Mouse (Mus musculus): ENCODE results near the gene Ttc7b. TPM values are rescaled to one million over a fixed set of nuclear protein-coding genes. Genes with fewer than 3 reads are reported as not detected.

The Ttc7b gene
- polyA plus RNA-seq, 1 experiment from 2014 or later = 21.3 TPM

DNA sequence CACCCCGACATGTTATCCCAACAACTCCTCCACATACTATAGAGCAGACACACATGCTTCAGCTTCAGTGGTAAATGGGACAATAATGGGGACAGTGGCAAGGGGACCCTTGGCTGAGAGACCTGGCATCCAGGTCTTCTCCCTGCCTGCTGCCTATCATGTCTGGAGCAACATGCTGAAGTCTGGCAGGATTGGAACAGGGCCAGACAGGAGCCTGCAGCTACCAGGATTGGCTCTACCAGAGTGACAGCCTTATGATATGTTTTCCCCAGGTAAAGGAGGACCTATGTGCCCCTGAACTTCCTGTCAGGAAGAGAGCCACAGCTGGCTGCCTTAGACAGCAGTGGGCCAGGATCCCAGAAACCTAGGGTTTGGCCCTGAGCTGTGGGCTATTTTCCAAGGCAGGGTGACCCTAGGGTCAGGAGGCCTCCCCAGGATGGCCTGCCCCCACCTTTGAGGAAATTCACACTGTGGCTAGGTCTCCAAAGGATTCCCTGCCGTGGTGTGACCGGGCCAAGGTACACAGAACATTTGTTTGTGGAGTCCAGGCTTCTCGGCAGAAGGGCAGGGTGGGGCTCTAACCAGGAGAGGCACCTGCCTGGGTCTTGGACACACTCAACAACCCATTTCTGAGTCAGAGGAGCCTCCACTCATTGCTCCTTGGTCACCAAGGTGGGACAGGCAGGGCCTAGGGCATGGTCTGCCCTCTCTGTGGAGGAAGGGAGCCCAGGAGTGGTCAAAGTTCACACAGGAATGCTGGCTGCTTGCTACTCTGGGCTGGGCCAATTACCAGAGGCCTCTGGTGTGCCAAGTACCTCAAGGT lies 239.4 kb downstream of the Ttc7b start:
- ChIA-PET CTCF (interaction anchor here (0.7 kb wide), 1 partner anchor 71 kb away, joined by 3 read pairs; no protein-coding TSS in a partner anchor), POLR2A (no interaction called here)
- in situ Hi-C loops (cut with MboI; ENCODE audit: low pct_unique_long_range_greater_than_20kb) = no loop called here
- DNase-seq (ENCODE audit: low read depth, low spot score) (no peak), ATAC-seq (no peak)
- TF ChIP-seq CTCF (IDR thresholded peaks at IDR 0.05) = no peak
- no peaks in the 10 kb centered on the region for H3K27me3 ChIP-seq

DNA sequence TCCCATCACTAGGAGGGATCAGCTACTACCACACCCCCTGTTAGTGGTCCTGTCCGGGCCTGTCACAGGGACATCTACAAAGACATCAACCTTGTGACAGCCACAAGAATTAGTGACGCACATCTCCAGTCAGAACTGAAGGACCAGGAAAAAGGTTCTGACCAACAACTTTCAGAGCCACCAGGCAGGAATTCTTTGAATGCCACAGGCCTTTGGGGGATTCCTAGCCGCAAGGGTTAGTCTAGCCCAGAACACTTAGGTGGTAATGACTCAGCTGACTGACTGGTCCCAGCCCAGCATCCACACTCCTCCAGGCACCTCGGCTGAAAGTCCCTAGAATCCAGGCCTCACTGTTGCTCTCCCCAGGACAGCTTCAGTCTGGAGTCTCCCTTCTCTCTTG lies 240.7 kb downstream of the Ttc7b start:
- DNase-seq (ENCODE audit: low read depth, low spot score) = no peak
- ATAC-seq = peak; percentile 63
- POLR2A ChIA-PET = no interaction called here
- in situ Hi-C loops (cut with MboI; ENCODE audit: low pct_unique_long_range_greater_than_20kb) = no loop called here
- TF ChIP-seq CTCF (IDR thresholded peaks at IDR 0.05) = no peak
- no peaks in the 10 kb centered on the region for H3K27me3 ChIP-seq
- CTCF ChIA-PET = no interaction called here

GRCm38 (mm10) chr12:100278358-100278757 lies 242.3 kb downstream of the Ttc7b start:
- CTCF ChIA-PET = no interaction called here
- POLR2A ChIA-PET = no interaction called here
- no peaks in the 10 kb centered on the region for H3K27me3 ChIP-seq
- in situ Hi-C loops (cut with MboI; ENCODE audit: low pct_unique_long_range_greater_than_20kb) = no loop called here
- DNase-seq (ENCODE audit: low read depth, low spot score) (no peak), ATAC-seq (no peak)
- TF ChIP-seq CTCF (IDR thresholded peaks at IDR 0.05) = no peak

DNA sequence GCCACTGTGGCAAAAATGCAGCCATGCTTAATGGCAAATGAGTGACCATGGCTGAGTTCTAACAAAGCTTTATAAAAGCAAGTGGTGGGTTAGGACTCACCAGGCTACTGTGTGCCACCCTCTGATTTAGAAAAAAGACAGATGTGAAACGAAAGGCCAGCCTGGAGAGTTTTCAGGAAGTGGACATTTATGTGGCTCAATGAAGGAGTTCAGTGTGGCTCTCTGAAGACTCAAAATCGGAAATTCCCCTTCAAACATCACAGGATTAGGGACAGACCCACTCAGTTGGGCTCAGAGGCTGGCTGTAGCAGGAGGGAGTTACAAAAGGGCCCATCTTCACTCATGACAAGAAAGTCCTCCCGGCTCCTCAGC lies 243.1 kb downstream of the Ttc7b start:
- in situ Hi-C loops (cut with MboI; ENCODE audit: low pct_unique_long_range_greater_than_20kb) = no loop called here
- no peak for DNase-seq (ENCODE audit: low read depth, low spot score)
- no peak for ATAC-seq
- POLR2A ChIA-PET = interaction anchor here (0.6 kb wide), 1 partner anchor 53 kb away, joined by 3 read pairs; no protein-coding TSS in a partner anchor
- H3K27me3 ChIP-seq = no peaks in the 10 kb centered on the region
- TF ChIP-seq CTCF (IDR thresholded peaks at IDR 0.05) = no peak
- CTCF ChIA-PET = no interaction called here

DNA sequence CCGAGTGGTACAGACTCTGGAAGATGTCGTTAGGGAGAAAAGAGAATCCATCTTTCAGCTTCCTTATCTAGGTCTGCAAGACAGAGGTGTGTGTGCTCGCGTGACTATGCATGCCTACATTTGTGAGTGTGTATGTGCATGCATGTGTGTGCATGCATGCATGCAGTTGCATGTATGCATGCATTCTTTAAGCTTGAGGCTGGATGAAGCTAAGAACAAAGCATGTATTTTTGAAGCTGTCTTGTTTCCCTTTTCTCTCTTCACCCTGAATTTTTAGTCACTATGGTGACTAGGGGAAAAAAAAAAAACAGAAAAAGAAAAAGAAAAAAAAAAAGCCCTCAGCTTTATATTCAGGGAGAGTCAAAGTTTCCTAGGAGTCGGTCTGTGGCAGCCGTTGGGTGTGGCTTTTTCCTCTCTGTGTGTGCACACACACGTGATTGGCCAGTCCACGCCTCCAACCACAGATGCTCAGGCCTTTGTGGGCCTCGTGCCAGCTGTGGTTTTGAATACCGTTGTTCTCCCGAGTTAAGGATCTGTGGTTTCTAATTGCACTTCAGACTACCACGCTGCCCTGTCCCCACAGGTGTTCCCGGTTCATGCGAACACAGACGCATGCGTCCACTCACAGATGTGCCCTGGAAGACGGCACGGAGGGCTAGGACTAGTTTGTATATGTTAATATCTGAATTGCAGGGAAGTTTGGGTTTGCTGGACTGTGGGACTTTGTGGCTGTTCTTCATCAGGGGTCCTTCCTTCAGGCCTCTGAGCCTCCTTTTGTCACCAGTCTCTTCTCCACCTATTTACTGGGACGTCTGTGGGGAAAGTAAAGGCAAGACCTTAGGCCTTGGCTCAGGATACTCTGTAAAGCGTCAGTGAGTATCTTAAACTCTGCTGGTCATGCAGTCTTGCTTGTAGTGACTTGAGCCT lies 243.8 kb downstream of the Ttc7b start:
- in situ Hi-C loops (cut with MboI; ENCODE audit: low pct_unique_long_range_greater_than_20kb) = no loop called here
- no peak for ATAC-seq
- DNase-seq (ENCODE audit: low read depth, low spot score) = no peak
- no peaks in the 10 kb centered on the region for H3K27me3 ChIP-seq
- ChIA-PET POLR2A (interaction anchor here (0.6 kb wide), 1 partner anchor 52 kb away, joined by 3 read pairs; no protein-coding TSS in a partner anchor), CTCF (interaction anchor here (0.7 to 1.0 kb wide), 2 partner anchors 61 to 75 kb away, joined by 4 to 5 read pairs; no protein-coding TSS in a partner anchor)
- no peak for TF ChIP-seq CTCF (IDR thresholded peaks at IDR 0.05)

GRCm38 (mm10) chr12:100275850-100276249 lies 244.8 kb downstream of the Ttc7b start:
- DNase-seq (ENCODE audit: low read depth, low spot score) (no peak), ATAC-seq (no peak)
- CTCF ChIA-PET = interaction anchor here (0.7 to 1.0 kb wide), 2 partner anchors 62 to 74 kb away, joined by 4 to 5 read pairs; no protein-coding TSS in a partner anchor
- H3K27me3 ChIP-seq = no peaks in the 10 kb centered on the region
- in situ Hi-C loops (cut with MboI; ENCODE audit: low pct_unique_long_range_greater_than_20kb) = no loop called here
- TF ChIP-seq CTCF (IDR thresholded peaks at IDR 0.05) = no peak
- POLR2A ChIA-PET = no interaction called here

DNA sequence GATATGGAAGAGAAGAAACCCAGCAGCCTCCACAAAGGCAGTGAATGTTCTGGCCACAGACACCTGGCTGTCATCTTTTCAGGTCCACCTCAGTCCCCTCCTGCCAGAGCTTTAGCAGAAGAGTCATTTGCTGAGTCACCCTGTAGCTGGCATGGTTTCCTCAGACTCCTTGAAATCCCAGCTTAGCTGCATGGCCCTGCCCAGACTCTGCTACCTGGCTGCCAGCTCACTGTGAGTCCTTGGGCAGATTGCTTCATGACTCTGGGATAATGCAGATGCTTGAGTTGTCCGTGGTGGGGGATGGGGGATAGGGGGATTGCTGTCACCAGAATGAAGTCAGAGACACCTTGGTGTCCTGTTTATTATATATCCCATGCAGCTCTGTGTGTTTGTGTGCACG lies 247.6 kb downstream of the Ttc7b start:
- H3K27me3 ChIP-seq = no peaks in the 10 kb centered on the region
- no peak for DNase-seq (ENCODE audit: low read depth, low spot score)
- ATAC-seq = no peak
- POLR2A ChIA-PET = no interaction called here
- CTCF ChIA-PET = no interaction called here
- in situ Hi-C loops (cut with MboI; ENCODE audit: low pct_unique_long_range_greater_than_20kb) = no loop called here
- TF ChIP-seq CTCF (IDR thresholded peaks at IDR 0.05) = no peak

DNA sequence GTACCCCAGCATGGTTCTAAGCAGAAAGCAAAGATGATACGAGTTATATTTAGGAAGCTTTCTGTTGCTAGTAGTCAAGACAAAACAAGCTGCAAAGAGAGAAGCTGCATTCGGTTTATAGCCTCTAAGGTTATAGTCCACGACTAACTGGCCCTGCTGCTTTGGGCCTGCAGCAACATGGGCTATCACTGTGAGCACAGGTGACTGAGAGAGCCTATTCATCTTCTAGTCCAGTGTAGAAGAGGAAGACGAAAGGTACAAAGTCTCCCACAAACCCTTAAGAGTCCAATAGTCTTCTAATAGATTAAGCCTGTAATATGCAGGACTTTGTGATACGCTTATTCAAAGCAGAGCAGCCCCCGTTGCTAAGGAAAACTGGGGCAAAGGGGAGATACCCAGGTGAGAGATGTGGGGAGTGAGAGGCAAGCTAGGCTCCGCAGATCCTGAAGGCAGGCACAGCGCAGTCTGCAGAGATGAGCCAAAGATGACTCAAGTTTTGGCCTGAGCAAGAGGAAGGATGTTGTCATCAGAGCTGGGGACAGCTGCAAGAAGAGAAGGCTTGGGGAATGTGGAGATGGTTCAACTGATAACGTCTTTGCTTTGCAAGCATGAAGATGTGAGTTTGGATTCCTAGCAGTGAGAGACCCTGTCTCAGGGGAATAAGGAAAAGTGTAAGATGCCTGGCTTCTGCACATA lies 250.5 kb downstream of the Ttc7b start:
- in situ Hi-C loops (cut with MboI; ENCODE audit: low pct_unique_long_range_greater_than_20kb) = no loop called here
- CTCF ChIA-PET = no interaction called here
- DNase-seq (ENCODE audit: low read depth, low spot score) (no peak), ATAC-seq (no peak)
- TF ChIP-seq CTCF (IDR thresholded peaks at IDR 0.05) = no peak
- POLR2A ChIA-PET = no interaction called here
- peaks cover 2% of the 10 kb centered on the region for H3K27me3 ChIP-seq

DNA sequence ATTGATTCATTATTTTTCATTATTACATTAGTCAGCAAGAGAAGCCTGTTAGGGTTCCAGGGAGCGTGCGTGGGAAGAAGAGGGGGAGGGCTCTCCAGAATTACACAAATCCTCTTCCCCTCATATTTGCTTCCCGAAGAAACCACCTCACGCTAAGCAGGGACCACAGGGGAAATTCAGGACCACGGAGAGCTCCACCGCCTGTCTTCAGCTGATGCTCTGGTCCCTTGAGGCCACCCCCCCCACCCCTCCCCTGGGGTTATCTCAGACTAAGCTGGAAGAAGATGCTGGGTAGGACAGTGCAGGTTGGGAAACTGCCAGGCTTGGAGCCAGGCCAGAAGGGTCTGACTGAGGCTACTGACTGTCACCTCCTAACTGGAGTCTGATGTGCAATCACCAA lies 252.6 kb downstream of the Ttc7b start:
- no peak for TF ChIP-seq CTCF (IDR thresholded peaks at IDR 0.05)
- ChIA-PET CTCF (no interaction called here), POLR2A (no interaction called here)
- DNase-seq (ENCODE audit: low read depth, low spot score) (no peak), ATAC-seq (no peak)
- in situ Hi-C loops (cut with MboI; ENCODE audit: low pct_unique_long_range_greater_than_20kb) = no loop called here
- H3K27me3 ChIP-seq = peaks cover 6% of the 10 kb centered on the region

DNA sequence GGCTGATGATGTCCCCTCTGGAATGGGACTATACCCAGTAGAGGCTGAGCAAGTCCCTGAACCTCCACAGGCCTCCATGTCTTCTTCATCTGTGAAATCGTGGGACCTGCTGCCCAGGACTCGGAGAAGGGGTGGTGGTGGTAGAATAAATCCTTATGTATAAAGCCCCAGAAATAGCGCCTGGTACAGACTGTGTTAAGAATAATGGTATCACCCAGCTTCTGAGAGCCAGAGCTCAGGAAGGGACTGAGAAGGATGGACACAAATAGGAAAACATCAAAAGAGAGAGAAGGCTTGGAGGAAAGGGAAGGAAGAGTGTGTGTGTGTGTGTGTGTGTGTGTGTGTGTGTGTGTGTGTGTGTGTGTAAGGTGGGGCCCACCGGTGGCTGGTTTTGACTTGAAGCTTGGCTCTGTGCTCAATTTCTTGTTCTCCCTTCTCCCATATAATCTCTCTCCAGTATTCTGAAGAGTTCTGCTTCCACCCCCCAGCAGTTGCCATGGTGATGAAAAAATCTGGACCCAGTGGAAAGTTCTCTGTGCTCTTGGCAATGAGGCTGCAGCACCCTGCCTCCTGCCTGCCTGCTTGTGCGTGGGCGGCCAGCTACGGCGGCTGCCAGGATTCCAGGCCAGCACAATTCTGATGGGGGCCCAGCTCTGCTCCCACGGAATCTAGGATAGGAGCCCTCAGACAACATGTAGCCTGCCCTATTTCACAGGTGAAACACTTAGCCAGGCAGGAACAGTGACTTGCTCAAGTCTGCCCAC lies 254.9 kb downstream of the Ttc7b start:
- ChIA-PET CTCF (no interaction called here), POLR2A (interaction anchor here (0.6 kb wide), 1 partner anchor 34 kb away, joined by 3 read pairs; no protein-coding TSS in a partner anchor)
- ATAC-seq (no peak), DNase-seq (ENCODE audit: low read depth, low spot score) (no peak)
- in situ Hi-C loops (cut with MboI; ENCODE audit: low pct_unique_long_range_greater_than_20kb) = no loop called here
- TF ChIP-seq CTCF (IDR thresholded peaks at IDR 0.05) = no peak
- H3K27me3 ChIP-seq = peaks cover 16% of the 10 kb centered on the region

All from Patski (cell line).